Comparison of ENCODE assay signal across 8 mouse cellular contexts in the genomic region with DNA sequence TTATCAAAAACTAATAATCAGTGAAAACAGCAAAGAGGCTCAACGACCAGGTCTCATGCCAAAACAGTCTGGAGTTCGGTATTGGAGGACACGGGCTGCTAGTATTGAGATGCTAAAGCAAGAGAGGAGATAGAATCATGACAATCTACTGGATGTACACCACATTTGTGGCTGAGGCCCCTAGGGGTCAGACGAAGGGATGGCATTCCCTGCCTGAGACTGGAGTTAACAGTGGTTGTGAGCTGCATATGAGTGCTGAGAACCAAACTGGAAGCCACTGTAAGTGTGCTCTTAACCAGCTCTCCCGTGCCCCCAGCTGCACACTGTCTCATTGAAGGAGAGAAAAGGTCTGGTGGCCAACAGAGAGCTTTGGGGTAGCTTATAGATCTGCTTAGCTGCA. TPM values are rescaled to one million over a fixed set of nuclear protein-coding genes. Genes with fewer than 3 reads are reported as not detected.
DNase-seq lines count a peak whose midpoint lies in the region; ATAC-seq lines count a peak whose summit lies in the region.

No protein-coding gene starts in this region.

- H3K4me2 ChIP-seq in hindbrain, embryonic 15.5 days = peak overlapping the region; percentile 62
- peak overlapping the region; percentile 90 for H3K4me2 ChIP-seq in midbrain, embryonic 14.5 days (ENCODE audit: low read length)

- peaks cover 33% of the 10 kb centered on the region for H3K4me1 ChIP-seq in megakaryocyte, embryonic 14.5 days
- H3K4me1 ChIP-seq in hindbrain, embryonic 15.5 days (replicated peaks) = peaks cover 24% of the 10 kb centered on the region
- H3K4me1 ChIP-seq in midbrain, embryonic 14.5 days (ENCODE audit: control insufficient read depth, insufficient read depth, low read length) = peaks cover 18% of the 10 kb centered on the region; the same call in 1 of the 2 replicates

- H3K27me3 ChIP-seq in megakaryocyte, embryonic 14.5 days (replicated peaks) = no peaks in the 10 kb centered on the region
- H3K27me3 ChIP-seq in hindbrain, embryonic 15.5 days = no peaks in the 10 kb centered on the region
- H3K27me3 ChIP-seq in midbrain, embryonic 14.5 days (ENCODE audit: control insufficient read depth, insufficient read depth, low read length) = no peaks in the 10 kb centered on the region

- no peaks in the 10 kb centered on the region for H3K9me3 ChIP-seq in megakaryocyte, embryonic 14.5 days
- H3K9me3 ChIP-seq in hindbrain, embryonic 15.5 days = no peaks in the 10 kb centered on the region
- H3K9me3 ChIP-seq in midbrain, embryonic 14.5 days (ENCODE audit: control insufficient read depth, low read length) = no peaks in the 10 kb centered on the region

- ATAC-seq in CD4-positive, CD25-positive, alpha-beta regulatory T cell, adult 4 months = no peak
- no peak for ATAC-seq in megakaryocyte, adult 5-6 weeks (ENCODE audit: poor library complexity, severe bottlenecking)
- no peak for ATAC-seq in hindbrain, embryonic 15.5 days (ENCODE audit: low FRiP score, low read depth)
- ATAC-seq in midbrain, embryonic 14.5 days (ENCODE audit: low FRiP score, low TSS enrichment) = no peak

- peak; percentile 45 for DNase-seq in CD4-positive, CD25-positive, alpha-beta regulatory T cell, adult 2 months (ENCODE audit: low read depth, low spot score)
- DNase-seq in midbrain, embryonic 14.5 days = no peak
- no peak for DNase-seq in left cerebral cortex, adult 18-20 months (ENCODE audit: low spot score in 2 of 2)
- no peak for DNase-seq in left cerebral cortex, adult 9 months (ENCODE audit: low spot score in 2 of 2)

- H3K27ac ChIP-seq in hindbrain, embryonic 15.5 days (replicated peaks) = no peak overlapping the region; the same call in 1 of the 2 replicates
- H3K27ac ChIP-seq in midbrain, embryonic 14.5 days (replicated peaks; ENCODE audit: low read depth, low read length) = no peak overlapping the region

- H3K9ac ChIP-seq in hindbrain, embryonic 15.5 days = 0 out of 2 replicates have a peak overlapping the region, but pooled peaks have one; percentile 32
- peak overlapping the region; percentile 49; the same call in 1 of the 2 replicates for H3K9ac ChIP-seq in midbrain, embryonic 14.5 days (replicated peaks; ENCODE audit: low read length)

- H3K36me3 ChIP-seq in megakaryocyte, embryonic 14.5 days (replicated peaks; ENCODE audit: low read length) = no peaks in the 10 kb centered on the region
- no peaks in the 10 kb centered on the region for H3K36me3 ChIP-seq in hindbrain, embryonic 15.5 days
- no peaks in the 10 kb centered on the region for H3K36me3 ChIP-seq in midbrain, embryonic 14.5 days (ENCODE audit: control insufficient read depth, insufficient read depth, low read length)

- H3K4me3 ChIP-seq in megakaryocyte, embryonic 14.5 days (replicated peaks) = peak overlapping the region; percentile 99
- peak overlapping the region; percentile 95; the same call in 1 of the 2 replicates for H3K4me3 ChIP-seq in hindbrain, embryonic 15.5 days
- no peak overlapping the region for H3K4me3 ChIP-seq in midbrain, embryonic 14.5 days (replicated peaks; ENCODE audit: low read depth, low read length)

- WGBS in hindbrain, embryonic 15.5 days = 75% methylated on average over 5 of the region's 5 CpGs
- 65% methylated on average over 5 of the region's 5 CpGs for WGBS in midbrain, embryonic 14.5 days

RNA-seq across cellular contexts. Expression of a gene that starts 0.9 kb away (rescaled TPM):
- 10 to 100 TPM; 27.3 to 56.2 TPM for polyA plus RNA-seq in CD4-positive, CD25-positive, alpha-beta regulatory T cell, adult 4 months (2017; shearing (Covaris generic))
- polyA plus RNA-seq in megakaryocyte, embryonic 14.5 days (2012; ENCODE audit: insufficient read depth, low replicate concordance) = 63.5 and 82.1 TPM in 2 replicates
- 166 and 174 TPM in 2 replicates for total RNA-seq in megakaryocyte, adult 5-6 weeks (2015)
- 48.4 and 59.1 TPM in 2 replicates for total RNA-seq in megakaryocyte, adult 5-6 weeks (2017)
- polyA plus RNA-seq in hindbrain, embryonic 15.5 days (2015; fragmentation: Nextera tagmentation; extraction: Ambion mirVana) = 23.2 and 25.3 TPM in 2 replicates
- 44.1 and 44.7 TPM in 2 replicates for polyA plus RNA-seq in midbrain, embryonic 14.5 days (2014; fragmentation: Nextera tagmentation; extraction: Ambion mirVana)
- total RNA-seq in left cerebral cortex, adult 18-20 months (2021) = 100 to 1,000 TPM in 1 of 2 experiments, 10 to 100 TPM in 1; 94.6 to 101 TPM

RNA-seq across cellular contexts. Expression of a gene that starts 43.8 kb away (rescaled TPM):
- polyA plus RNA-seq in CD4-positive, CD25-positive, alpha-beta regulatory T cell, adult 4 months (2017; shearing (Covaris generic)) = 100 to 1,000 TPM; 541 to 576 TPM
- 650 and 1,157 TPM in 2 replicates for polyA plus RNA-seq in megakaryocyte, embryonic 14.5 days (2012; ENCODE audit: insufficient read depth, low replicate concordance)
- total RNA-seq in megakaryocyte, adult 5-6 weeks (2015) = 155 and 159 TPM in 2 replicates
- 158 and 165 TPM in 2 replicates for total RNA-seq in megakaryocyte, adult 5-6 weeks (2017)
- polyA plus RNA-seq in hindbrain, embryonic 15.5 days (2015; fragmentation: Nextera tagmentation; extraction: Ambion mirVana) = 58.9 and 59.3 TPM in 2 replicates
- polyA plus RNA-seq in midbrain, embryonic 14.5 days (2014; fragmentation: Nextera tagmentation; extraction: Ambion mirVana) = 43.6 and 57.5 TPM in 2 replicates
- 10 to 100 TPM; 49.5 to 52.5 TPM for total RNA-seq in left cerebral cortex, adult 18-20 months (2021)
